Mouse (Mus musculus) naive thymus-derived CD4-positive, alpha-beta T cell, adult 5 months (primary cell): ENCODE data around the gene Ankrd33. TPM values are rescaled to one million over a fixed set of nuclear protein-coding genes. Genes with fewer than 3 reads are reported as not detected.

Source experiments
- polyA plus RNA-seq: library from polyadenylated mRNA; unstranded; fragments of 100-300 nt; shearing (Covaris generic); gene quantifications from one replicate; pipeline ENCODE4 v1.2.1, GENCODE M21; 2017

Ankrd33 gene
- not detected for polyA plus RNA-seq

DNA sequence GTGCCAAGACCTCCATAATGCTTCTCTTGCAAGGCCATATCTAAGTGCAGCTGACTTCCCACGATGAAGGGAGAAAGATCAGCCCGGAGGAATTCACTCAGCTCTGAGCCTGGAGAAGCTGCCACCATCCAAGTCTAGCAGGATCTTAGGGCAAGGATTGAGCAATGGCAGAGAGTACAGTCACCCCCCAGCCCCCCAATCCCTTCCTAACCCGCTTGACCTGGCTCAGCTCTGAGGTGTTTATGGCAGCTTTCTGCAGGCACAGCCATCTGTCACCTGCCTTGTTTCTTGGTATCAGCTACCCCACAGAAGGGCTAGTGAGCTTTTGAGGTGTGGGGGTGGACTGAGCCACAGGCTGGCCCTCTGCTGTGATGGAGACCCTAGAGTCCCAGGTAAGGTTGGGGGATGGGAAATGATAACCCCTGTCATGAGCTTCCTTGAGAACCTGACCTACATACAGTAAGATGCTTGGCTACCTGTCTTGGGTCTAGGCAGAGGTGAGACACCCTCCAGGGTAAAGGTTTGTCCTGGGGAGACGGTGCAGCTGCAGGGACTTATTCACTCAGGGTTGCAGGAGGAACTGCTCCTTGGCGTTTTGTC, at the start of gene Ankrd33:
Gene Ankrd33 (plus strand): TSS at position 245 of the 600 bp plus-strand sequence.

DNA sequence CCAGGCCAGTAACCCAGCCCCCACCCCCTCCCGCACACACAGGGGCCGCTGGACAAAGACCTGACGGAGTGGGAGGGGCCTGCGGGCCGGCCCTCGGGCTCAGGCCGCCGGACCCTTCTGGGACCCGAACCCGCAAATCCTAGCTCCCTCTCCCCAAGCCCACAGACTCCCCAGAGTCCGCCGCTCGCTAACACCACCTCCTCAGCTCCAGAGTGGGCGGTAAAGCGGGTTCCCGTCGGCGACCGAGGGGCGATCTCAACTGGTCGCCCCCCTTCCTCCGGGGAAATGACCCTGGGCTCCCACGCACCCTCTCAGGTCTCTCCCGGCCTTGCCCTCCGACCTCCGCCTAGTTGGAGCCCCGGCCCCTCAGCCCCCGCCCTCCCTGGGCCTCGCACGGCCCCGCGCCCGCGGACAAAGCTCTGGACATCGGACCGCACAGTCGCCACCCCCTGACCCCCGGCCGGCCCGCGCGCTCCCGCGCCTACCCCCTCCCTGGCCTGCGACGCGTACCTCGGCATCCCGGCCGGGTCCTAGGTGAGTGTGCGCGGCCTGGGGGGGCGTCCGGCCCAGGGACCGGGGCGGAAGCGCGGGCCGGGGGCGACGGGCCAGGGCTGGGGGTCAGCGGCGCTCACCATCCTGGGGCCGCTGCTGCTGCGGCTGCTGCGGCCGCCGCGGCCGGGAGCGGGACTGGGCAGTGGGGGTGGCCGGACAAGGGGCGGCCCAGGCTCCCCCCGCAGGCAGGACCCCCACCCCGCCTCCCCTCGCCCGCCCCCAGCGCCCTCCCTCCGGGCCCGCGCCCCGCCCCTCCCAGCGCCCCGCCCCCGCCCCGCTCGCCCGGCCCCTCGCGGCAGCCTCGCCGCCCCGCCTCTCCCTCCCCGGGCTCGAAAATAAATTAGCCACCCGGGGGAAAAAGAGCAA, 37.5 kb upstream of the Ankrd33 start, which contains the start of gene Fignl2:
Gene Fignl2 (minus strand): TSS at position 755 of the 918 bp plus-strand sequence.

DNA sequence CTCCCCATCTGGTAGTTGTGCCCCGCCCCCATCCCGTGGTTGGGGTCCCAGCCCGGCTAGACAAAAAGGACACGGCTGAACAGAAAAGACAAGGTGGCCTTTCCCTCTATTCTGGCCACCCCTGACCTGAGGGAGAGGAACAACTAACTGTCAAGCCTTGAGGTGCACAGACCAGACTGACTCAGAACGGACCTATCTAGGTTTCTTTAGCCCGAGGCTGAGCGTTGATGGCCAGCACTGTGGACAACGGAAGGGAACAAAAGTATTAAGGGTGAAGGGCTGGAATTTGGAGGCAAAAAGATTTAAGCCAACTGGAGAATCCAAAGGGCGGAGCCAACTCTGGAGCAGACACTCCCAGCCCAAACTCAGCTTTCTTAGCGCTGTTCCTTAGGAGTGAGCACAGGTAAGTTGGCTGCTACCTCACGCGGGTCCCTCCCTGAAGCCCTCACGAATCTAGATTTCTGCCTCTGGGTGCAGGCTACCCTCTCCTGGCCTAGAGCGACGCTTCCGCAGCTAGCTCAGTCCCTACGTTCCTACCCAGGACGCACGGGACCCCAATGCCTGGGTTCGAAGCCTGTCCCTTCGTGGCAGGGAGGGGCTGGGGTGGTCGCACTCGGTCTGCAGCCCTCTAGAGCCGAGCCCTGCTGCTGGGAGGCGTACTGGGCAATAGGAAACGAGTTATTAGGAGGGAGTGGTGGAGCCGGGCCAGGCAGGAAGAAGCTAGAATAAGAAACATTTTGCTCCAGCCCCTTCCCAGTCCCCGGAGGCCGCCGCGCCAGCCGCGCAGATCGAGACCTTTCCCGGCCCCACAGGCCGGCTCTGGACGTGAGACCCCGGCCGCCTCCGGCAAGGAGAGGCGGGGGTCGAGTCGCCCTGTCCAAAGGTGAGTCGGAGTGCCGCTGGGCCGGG, 12.9 kb downstream of the Ankrd33 start, which contains the start of gene Acvrl1:
Gene Acvrl1 (plus strand): TSS at position 342 of the 909 bp plus-strand sequence.

Other genes with a start within 250 kb of the Ankrd33 start
- not detected for gene Scn8a, start 245.9 kb upstream of the Ankrd33 start, polyA plus RNA-seq
- not detected for gene Gm47841, start 68.4 kb upstream of the Ankrd33 start, polyA plus RNA-seq
- not detected for gene Fignl2, start 37.2 kb upstream of the Ankrd33 start, polyA plus RNA-seq
- gene Acvrl1, start 12.8 kb downstream of the Ankrd33 start, polyA plus RNA-seq, result 19.4 TPM
- 4.6 TPM for gene Acvr1b, start 58.3 kb downstream of the Ankrd33 start, polyA plus RNA-seq
- gene Grasp, start 108.4 kb downstream of the Ankrd33 start, polyA plus RNA-seq, result 13.2 TPM
- 458 TPM for gene Nr4a1, start 138.5 kb downstream of the Ankrd33 start, polyA plus RNA-seq
- gene Atg101, start 168.5 kb downstream of the Ankrd33 start, polyA plus RNA-seq, result 99.9 TPM
- gene 6030408B16Rik, start 177.5 kb downstream of the Ankrd33 start, polyA plus RNA-seq, result not detected